Mouse (Mus musculus): ENCODE data around the gene Catsperz.

GRCm38 (mm10) chr19:6947742-6948141 is 22.6 kb upstream of the Catsperz start:
- TF ChIP-seq CTCF (IDR thresholded peaks at IDR 0.05; ENCODE audit: control insufficient read depth, insufficient read depth, insufficient read length) = no peak
- TF ChIP-seq CEBPB (IDR thresholded peaks at IDR 0.05; ENCODE audit: low read depth) = no peak
- TF ChIP-seq FOSL1 (IDR thresholded peaks at IDR 0.05; ENCODE audit: insufficient read depth, low read length, poor library complexity, severe bottlenecking) = no peak
- TF ChIP-seq MYOG (IDR thresholded peaks at IDR 0.05; ENCODE audit: control insufficient read depth, extremely low read depth, insufficient read length) = no peak
- TF ChIP-seq MYOD1 (IDR thresholded peaks at IDR 0.05; ENCODE audit: control insufficient read depth, insufficient read length, low read depth) = no peak
- TF ChIP-seq USF1 (IDR thresholded peaks at IDR 0.05; ENCODE audit: low read depth) = no peak
- no peak for TF ChIP-seq MAX (IDR thresholded peaks at IDR 0.05)

Data from C2C12 (cell line).